ENCODE assay signal across 8 mouse cellular contexts in the genomic region with DNA sequence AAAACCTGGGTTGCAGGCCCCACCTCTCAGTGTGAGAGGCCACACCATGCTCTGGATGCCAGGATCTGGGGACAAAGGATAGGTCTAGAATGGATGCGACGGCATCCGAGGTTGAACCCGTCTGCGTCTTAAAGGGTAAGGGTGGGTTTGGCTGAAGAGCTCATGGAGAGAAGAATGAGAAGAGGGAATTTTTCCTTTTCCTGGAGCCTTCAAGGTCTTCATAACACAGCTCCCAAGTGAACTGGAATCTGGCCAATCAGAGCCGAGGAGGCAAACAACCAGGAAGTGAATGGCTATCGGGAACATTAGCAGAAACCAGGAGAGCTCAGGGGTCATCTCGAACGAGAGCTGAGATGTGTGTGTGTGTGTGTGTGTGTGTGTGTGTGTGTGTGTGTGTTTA.
DNase-seq lines count a peak whose midpoint lies in the region; ATAC-seq and TF ChIP-seq lines count a peak whose summit lies in the region.

No protein-coding gene starts in this region.

- H3K9me3 ChIP-seq in heart, embryonic 12.5 days (replicated peaks) = no peaks in the 10 kb centered on the region

- no peak overlapping the region for H3K9ac ChIP-seq in heart, adult 2 months (ENCODE audit: low read depth, low read length)
- H3K9ac ChIP-seq in heart, embryonic 12.5 days = no peak overlapping the region

- no peak for ATAC-seq in heart, embryonic 12.5 days (ENCODE audit: insufficient number of reproducible peaks, low FRiP score)

- H3K27ac ChIP-seq in heart, adult 2 months = peak overlapping the region; percentile 52
- no peak overlapping the region for H3K27ac ChIP-seq in heart, embryonic 12.5 days (ENCODE audit: poor library complexity, severe bottlenecking)

- no peak for TF ChIP-seq EP300 in heart, adult 2 months (IDR thresholded peaks at IDR 0.05; ENCODE audit: insufficient read depth, low read depth, low read length)

- intact Hi-C loops in heart, adult 2 months (cut with DNase I) = loop anchor here (2.0 kb wide), 2 partner anchors 68 to 172 kb away; no protein-coding TSS in a partner anchor
- intact Hi-C loops in heart, postnatal 36 days (cut with DNase I) = loop anchor here (2.0 to 10.0 kb wide), 3 partner anchors 68 to 174 kb away; no protein-coding TSS in a partner anchor
- intact Hi-C loops in left cerebral cortex, postnatal 14 days (cut with DNase I) = no loop called here

- TF ChIP-seq POLR2A in heart, adult 2 months (IDR thresholded peaks at IDR 0.05; ENCODE audit: insufficient read depth, low read depth, low read length) = no peak
- no peak for TF ChIP-seq POLR2A in lung, adult 2 months (IDR thresholded peaks at IDR 0.05; ENCODE audit: borderline replicate concordance, extremely low read depth, low read depth, low read length)

- peak in 1 of 2 experiments; percentile 28 for DNase-seq in heart, adult 2 months
- peak; percentile 56 for DNase-seq in adrenal gland, adult 8-10 months
- DNase-seq in heart, postnatal 36 days = peak; percentile 5 to 17
- DNase-seq in lung, adult 2 months = peak; percentile 6
- DNase-seq in gastrocnemius, adult 18-20 months (ENCODE audit: low spot score) = no peak
- no peak for DNase-seq in left cerebral cortex, postnatal 14 days (ENCODE audit: low spot score in 2 of 2)
- no peak for DNase-seq in thymus, postnatal 10 days (ENCODE audit: low spot score in 2 of 2)

- 48% methylated on average over 9 of the region's 9 CpGs for WGBS in heart, adult 2 months
- 70% methylated on average over 9 of the region's 9 CpGs for WGBS in heart, embryonic 12.5 days
- 33% methylated on average over 9 of the region's 9 CpGs for WGBS in lung, adult 2 months

- no peak overlapping the region for H3K4me3 ChIP-seq in heart, adult 2 months
- no peak overlapping the region for H3K4me3 ChIP-seq in heart, embryonic 12.5 days
- H3K4me3 ChIP-seq in lung, adult 2 months (replicated peaks; ENCODE audit: extremely low read depth, low read depth, low read length) = no peak overlapping the region

- peaks cover 4% of the 10 kb centered on the region; the same call in 1 of the 2 replicates for H3K4me1 ChIP-seq in heart, adult 2 months (ENCODE audit: control insufficient read depth, insufficient read depth, low read length)
- 0 out of 2 replicates have a peak, but pooled peaks cover 3% of the 10 kb centered on the region for H3K4me1 ChIP-seq in heart, embryonic 12.5 days (replicated peaks)
- H3K4me1 ChIP-seq in lung, adult 2 months (ENCODE audit: control insufficient read depth, insufficient read depth, low read length) = peaks cover 7% of the 10 kb centered on the region

- H3K27me3 ChIP-seq in heart, adult 2 months (ENCODE audit: control insufficient read depth, insufficient read depth, low read length) = no peaks in the 10 kb centered on the region
- peaks cover 28% of the 10 kb centered on the region for H3K27me3 ChIP-seq in heart, embryonic 12.5 days (replicated peaks)

- TF ChIP-seq CTCF in heart, adult 2 months (IDR thresholded peaks at IDR 0.05) = no peak
- TF ChIP-seq CTCF in lung, adult 2 months (IDR thresholded peaks at IDR 0.05; ENCODE audit: insufficient read depth, low read length) = no peak

- H3K79me2 ChIP-seq in heart, adult 2 months (replicated peaks; ENCODE audit: control insufficient read depth, insufficient read depth, low read length) = no peaks in the 10 kb centered on the region

- no peak overlapping the region for H3K4me2 ChIP-seq in heart, embryonic 12.5 days

- H3K36me3 ChIP-seq in heart, adult 2 months (ENCODE audit: control insufficient read depth, insufficient read depth, low read length) = no peaks in the 10 kb centered on the region
- no peaks in the 10 kb centered on the region for H3K36me3 ChIP-seq in heart, embryonic 12.5 days

Comparison
In these comparisons a context has a peak if more than half of its experiments do, and no peak if none do; other contexts are left out.
1. DNase-seq: peak in adrenal gland, adult 8-10 months (single experiment), heart, postnatal 36 days (2 of 2) and lung, adult 2 months (single experiment); none in gastrocnemius, adult 18-20 months (single experiment), left cerebral cortex, postnatal 14 days (0 of 2) and thymus, postnatal 10 days (0 of 2).